Mouse (Mus musculus) kidney, adult 8-10 months (tissue): Measurements from ENCODE around the gene Olfr1512.
"Not testable (repeated sequence)": the region's sequence is repeated elsewhere in the genome, so short reads cannot be mapped to it uniquely, and the experiment has no call there.

Experiments
- DNase-seq, 2 experiments: peaks; one replicate each; pipeline ENCODE4 v3.0.0; 2022

The Olfr1512 gene

DNA sequence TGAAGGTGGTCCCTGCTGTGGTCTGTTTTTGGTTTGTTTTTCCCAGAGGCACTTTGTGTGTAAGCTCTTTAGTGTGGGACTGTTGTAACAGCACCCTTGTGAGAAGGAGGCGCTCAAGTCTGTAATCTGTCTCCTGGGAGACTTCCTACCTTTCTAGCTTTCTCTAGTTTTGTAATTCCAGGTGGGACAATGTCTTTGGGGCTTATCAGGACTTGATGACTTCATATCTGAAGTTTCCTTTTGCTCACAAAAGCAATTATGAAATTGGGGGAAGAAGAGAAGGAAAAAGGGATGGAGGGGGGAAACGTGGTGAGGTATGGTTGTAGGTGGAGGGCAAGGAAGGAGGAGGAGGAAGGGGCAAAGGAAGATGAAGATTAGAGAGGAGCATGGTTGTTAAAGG lies at the start of gene Olfr1512:
TSS of gene Olfr1512 (minus strand) at position 101 of the 400 bp plus-strand sequence.
- no peak for DNase-seq

DNA sequence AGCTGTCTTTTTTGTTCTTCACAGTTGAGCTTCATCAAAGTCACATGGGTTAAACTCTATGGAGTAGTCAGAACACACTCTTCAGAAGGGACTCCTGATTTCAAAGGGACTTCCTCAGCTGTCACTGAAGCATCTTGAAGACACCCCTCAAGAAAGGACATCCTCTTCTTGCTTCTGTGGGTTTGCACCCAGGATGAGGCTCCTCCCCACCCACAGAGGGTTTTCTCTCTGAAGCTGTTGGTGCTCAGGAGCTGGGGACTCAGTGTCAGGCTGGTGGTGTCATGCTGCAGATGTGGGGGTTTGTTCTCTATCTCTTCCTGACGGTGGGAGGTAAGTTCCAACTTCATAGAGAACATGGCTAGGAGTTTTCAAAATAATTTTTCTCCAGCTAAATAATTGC lies 48.7 kb upstream of the Olfr1512 start:
- no peak for DNase-seq

DNA sequence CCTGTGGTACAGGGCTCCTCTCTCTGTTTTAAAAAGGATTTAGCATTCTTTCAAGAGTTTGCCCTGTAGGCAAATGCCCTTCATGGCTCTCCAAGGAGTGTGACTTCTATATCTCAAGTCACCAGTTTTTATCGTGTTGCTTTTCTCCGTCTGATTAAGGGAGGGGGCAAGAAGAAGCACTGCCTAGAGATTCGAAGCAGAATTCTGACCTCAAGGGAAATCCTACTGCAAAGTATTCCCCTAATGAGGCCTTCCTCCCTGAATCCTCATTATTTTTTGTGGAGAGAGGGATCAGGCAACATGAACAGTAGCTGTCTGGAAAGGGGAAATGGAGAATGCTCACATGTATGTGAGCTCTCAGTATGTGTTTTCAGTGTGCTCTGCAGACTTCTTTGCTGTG lies 35.3 kb upstream of the Olfr1512 start, which contains the start of gene Olfr1510:
TSS of gene Olfr1510 (minus strand) at position 101 of the 400 bp plus-strand sequence.
- DNase-seq = no peak

DNA sequence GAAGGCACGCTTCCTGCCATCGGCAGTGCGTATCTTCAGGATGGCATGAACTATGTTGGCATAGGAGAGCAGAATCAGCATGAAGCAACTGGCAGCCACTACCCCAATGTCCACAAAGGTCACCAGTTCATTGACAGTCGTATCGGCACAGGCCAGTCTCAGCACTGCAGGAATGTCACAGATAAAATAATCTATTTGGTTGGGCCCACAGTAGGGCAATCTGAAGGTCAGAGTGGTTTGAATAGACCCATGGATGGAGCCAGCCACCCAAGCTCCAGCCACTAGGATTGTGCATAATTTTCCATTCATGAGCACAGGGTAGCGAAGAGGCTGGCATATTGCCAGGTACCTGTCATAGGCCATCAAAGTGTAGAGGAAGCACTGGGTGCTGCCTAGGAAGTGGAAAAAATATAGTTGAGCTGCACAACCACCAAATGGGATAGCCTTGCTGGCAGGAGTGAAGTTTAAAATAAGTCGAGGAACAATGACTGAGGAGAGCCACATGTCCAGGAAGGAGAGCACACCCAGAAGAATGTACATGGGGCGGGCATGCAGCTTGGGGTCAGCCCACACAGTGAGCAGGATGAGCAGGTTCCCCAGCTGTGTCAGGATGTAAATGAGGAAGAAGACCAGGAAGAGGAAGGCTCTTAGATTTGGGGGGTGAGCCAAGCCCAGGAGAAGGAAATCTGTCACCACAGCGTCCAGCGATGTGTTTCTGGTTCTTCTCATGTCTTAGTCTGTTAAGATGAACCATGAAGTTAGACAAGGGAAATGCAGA lies 31.4 kb upstream of the Olfr1512 start:
- not testable (repeated sequence) for DNase-seq

DNA sequence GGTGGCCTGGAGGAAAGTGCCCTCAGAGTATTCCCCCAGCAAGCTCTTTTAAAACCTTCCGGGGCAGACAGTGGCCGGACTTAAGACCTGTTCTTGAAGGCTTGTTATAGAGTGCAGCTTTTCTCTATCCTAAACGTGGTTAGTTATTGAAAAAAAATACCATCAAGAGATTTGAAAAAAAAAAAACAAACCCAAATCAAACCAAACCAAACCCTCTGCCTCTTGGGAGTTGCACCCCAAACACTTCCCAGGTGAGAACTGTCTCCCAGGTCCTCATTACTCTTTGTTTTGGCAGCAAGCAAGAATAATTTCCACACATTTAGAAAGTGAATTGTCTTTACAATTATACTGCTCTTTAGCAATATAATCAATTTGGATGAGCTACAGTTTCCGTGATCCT lies 18.3 kb upstream of the Olfr1512 start, which contains the start of gene Olfr1511:
TSS of gene Olfr1511 (minus strand) at position 101 of the 400 bp plus-strand sequence.
- DNase-seq = no peak

DNA sequence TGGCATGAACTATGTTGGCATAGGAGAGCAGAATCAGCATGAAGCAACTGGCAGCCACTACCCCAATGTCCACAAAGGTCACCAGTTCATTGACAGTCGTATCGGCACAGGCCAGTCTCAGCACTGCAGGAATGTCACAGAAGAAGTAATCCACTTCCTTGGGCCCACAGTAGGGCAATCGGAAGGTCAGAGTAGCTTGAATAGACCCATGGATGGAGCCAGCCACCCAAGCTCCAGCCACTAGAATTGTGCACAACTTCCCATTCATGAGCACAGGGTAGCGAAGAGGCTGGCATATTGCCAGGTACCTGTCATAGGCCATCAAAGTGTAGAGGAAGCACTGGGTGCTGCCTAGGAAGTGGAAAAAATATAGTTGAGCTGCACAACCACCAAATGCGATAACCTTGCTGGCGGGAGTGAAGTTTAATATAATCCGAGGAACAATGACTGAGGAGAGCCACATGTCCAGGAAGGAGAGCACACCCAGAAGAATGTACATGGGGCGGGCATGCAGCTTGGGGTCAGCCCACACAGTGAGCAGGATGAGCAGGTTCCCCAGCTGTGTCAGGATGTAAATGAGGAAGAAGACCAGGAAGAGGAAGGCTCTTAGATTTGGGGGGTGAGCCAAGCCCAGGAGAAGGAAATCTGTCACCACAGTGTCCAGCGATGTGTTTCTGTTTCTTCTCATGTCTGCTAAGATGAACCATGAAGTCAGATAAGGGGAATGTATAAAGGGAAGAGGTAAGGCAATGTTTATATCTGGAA lies 11.3 kb upstream of the Olfr1512 start:
- not testable (repeated sequence) for DNase-seq

DNA sequence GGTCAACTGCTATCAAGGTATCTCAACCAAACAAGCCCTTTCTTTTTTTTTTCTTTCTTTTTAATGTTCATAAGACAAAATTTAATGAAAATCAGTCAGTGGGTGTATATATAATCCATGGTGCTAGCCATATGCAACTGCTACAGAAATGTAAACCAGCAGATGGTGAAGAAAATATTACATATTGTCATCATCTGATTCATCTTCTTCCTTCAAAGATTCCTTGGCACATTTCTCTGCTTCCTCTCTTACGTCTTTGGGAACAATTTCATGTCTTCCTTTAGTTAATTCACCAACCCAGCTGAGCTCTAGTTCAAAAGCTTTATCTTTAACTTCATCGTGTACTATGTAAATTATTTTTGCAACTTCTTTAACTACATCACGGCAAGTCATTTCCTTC lies 10.2 kb downstream of the Olfr1512 start:
- DNase-seq = no peak

DNA sequence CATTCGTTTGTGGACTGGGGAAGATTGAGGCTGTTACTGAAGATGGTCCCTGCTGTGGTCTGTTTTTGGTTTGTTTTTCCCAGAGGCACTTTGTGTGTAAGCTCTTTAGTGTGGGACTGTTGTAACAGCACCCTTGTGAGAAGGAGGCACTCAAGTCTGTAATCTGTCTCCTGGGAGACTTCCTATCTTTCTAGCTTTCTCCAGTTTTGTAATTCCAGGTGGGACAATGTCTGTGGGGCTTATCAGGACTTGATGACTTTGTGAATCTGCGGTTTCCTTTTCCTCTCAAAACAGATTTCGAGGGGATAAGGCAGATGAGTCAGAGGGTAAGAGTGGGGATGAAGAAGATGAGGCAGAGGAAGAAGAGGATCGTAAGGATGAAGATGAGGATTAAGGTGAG lies 22.7 kb downstream of the Olfr1512 start, which contains the start of gene Olfr1513:
TSS of gene Olfr1513 (minus strand) at position 101 of the 400 bp plus-strand sequence.
- no peak for DNase-seq

DNA sequence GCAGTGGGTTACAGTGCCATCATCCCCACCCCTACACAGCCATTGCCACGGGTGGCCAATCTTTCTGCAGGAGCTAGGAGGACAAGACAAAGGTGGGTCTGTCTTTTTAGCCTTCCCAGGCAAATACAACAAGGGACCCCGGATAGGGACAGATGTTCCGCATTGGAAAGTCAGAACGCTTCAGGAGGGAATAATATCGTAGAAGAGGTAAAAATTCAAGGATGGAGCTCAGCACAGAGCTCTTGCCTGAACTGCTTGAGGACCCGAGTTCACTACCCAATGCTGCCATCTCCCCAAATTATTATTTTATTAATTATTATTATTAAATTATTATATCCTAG lies 39.5 kb downstream of the Olfr1512 start:
- DNase-seq = no peak

DNA sequence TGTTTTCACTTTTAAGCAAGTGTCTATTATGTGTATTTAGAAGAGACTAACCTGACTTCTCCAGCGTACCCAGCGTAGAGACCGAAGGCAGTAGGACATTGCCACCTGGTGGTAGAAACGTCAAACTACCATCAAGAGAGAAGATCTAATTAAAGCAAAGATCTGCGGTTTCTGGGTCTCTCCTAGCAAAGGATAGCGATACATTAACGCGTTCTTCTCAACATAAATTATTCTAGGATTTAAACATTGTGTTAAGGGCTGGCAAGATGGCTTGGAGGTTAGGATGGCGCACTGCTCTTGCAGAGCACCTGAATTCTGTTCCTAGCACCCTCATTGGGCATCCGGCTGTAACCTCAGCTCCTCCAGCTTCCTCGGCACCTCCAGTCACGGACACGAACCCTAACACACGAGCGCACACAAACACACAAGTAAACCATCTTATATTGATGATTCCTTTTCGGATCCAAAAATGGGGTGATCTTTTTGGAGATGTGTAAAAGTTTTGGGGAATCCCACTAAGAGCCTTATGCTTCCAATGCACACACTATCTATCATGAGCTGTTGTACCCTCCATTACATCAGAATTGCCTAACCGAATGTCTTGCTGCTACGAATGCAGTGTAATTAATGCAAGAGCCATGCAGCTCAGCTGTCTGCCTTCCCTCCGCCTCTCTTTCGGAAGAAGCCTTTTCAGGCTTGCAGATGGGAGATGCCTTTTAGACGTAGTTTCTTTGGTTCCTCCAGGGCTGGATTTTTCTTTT lies 40.0 kb downstream of the Olfr1512 start:
- peak; percentile 61 to 65 for DNase-seq

DNA sequence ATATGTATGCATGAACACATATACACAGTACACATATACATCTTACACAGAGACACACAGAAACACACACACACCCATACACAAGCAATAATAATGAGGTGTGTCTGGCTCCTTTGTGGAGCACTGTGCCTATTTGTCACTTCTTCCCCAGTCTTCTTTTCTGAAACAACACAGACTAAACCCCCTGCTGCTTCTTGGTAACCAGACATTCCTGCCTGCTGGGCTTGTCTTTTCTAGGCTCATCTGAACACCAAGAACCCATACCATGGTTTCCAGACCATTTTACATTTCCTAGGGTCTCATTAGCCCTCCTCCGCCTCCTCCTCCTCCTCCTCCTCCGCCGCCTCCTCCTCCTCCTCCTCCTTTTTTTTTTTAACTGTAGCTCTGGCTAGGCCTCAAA lies 46.8 kb downstream of the Olfr1512 start:
- no peak for DNase-seq

DNA sequence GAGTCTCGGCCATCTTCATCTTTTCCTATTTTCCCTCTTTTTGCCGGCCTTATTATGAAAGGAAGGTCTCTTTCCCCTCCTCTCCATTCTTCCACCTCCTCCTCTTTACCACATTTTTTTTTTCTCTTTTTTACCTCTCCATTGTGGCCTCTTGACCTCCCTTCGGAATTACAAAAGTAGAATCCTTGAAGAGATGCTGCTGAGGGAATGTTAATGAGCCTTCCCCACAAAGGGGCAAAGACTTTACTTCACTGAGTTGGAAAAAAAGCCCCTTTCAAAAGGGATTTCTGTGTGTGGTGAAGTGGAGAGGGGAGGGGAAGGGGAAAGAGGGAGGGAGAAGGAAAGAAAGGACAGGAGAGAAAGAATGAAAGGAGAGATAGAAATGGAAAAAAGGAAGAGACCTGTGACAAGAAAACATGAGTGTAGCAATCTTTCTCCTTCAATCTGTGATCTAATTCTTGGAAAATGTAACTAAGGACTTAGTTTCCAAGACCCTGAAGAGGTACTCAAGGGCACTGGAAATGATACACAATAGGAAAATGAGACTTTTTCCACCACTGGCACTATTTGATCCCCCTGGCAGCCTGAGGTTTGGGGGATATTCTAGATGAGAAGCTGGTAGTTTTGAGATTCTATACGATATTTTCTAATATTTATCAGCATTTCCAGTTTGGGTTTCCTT lies 47.8 kb downstream of the Olfr1512 start:
- DNase-seq = no peak

DNA sequence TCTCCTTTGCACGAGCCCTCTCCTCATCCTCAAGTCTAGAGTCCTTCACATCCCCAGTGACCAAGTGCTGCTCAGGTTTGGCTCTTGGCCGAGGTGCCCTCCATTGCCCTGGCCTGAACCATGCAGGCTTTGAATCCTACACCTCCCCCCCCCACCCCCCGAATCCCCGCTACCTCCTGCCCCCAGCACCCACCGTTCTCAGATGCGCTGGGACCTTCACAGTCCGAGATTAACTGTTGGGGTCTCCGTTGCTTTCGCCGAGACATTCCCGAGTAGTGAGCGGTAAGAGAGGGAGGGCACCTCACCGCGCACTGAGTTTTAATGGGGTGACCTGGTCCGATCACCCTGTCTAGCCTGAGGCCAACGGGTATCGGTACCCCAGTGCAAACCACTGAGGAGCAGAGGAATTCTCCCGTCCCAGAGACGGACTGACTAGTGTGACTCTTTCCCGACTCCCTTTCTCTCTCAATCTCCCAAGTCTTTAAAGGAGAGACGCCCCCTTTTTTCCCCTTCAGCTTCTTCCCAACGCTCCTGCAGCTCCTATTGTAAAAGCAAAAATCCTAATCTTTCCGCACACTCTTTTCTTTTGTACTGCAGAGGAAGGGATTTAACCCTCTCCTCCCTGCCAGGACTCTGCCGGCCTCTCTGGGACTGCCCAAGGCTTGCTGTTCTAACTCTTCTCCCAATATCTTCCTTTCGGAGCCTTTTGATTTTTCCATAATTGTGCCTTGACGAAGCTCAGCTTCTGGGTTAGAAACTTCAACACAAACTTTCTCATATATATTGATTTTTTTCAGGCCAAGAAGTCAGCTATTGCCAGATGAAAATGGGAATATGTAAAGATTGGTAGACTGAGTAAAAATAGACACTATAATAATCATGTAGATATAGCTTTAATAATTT lies 50.8 kb downstream of the Olfr1512 start, which contains the start of gene Sall2:
TSS of gene Sall2 (minus strand) at position 853 of the 903 bp plus-strand sequence.
- no peak for DNase-seq

DNA sequence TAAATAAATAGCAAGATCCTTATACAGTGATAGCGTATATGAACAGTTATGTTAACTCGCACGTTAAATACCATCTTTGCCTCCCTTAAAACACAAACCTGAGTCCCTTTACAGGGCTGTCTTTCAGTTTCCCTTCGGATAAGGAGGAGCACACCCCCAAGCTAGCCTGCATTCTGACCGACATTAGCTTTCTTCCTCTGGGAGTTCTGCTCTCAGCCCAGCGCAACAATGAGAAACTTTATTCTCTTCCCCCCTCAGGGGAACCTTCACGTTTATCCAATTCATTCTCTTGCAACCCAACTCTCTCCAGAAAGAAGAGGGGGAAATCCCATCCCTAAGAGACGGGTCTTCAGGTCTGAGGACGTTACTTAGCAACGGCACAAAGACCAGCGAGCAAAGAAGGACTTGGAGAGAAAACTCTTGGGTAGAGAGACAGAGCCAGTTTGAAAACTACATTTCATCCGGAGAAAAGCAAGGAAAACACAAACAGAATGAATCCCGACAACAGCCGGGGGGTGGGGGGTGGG lies 51.5 kb downstream of the Olfr1512 start:
- no peak for DNase-seq

DNA sequence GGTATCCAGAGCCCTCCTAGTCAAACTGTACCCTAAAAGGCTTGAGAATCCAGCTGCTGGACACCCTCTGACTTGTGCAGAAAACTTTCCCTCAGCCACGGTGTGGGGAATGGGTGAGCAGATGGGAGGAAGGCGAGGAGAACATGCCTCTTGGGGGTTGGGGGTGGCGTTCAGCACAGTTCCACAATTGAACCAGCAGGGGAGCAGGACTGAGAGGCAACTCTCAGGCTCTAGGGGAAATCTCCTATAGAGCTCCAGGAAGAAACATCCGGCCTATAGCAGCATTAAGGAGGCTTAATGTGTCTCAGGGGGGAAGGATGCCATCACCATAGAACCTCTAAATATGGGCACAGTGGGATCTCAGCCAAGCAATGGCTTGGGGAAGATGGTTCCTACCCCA lies 53.1 kb downstream of the Olfr1512 start:
- DNase-seq = no peak
